Mouse (Mus musculus) kidney, adult 2 months (tissue): ENCODE results near the gene Ift43.

Source experiments
- CTCF ChIP-seq: fragments of 200-500 bp; conservative IDR thresholded peaks from 2 replicates; pipeline ENCODE4 v1.5.1; 2011; ENCODE audit warnings: low read depth, mild to moderate bottlenecking, control low read depth, low read length, moderate library complexity, mixed read lengths; ENCODE audit not compliant: insufficient read depth, insufficient read length
- POLR2A ChIP-seq: fragments of 200-500 bp; IDR thresholded peaks from one replicate; pipeline ENCODE4 v1.6.1; 2011; ENCODE audit warnings: low read depth, low read length, control low read depth

DNA sequence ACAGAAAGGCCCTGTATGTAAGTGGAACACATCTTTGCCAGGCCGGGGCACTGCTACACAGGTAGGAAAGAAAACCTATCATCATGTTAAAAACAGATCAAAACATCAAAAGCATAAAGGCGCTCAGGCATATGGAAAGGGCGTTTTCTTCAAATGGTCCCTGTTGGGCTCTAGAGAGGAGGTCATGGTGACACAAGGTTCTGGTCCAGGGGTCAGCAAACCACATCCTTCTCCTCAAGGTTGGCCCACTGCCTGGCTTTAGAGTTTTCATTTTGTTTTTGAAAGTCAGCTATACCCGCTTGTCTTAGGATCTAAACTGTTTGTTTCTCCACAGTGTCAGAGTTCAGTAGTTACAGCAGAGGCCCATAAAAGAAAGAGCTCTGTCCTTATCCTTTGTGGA, 27.2 kb downstream of the Ift43 start:
- TF ChIP-seq CTCF (no peak), POLR2A (no peak)
